Mouse (Mus musculus): ENCODE results near the gene Acot2.
"Not testable (repeated sequence)": the region's sequence is repeated elsewhere in the genome, so short reads cannot be mapped to it uniquely, and the experiment has no call there.

Gene Acot2

GRCm38 (mm10) chr12:83998341-83999107 is 10.9 kb downstream of the Acot2 start:
- DNase-seq, result peak in 1 of 2 experiments; percentile 34

- DNase-seq, result peak; percentile 80 to 88
Observed at GRCm38 (mm10) chr12:83999237-83999636, 11.6 kb downstream of the Acot2 start.

- DNase-seq, result no peak
Observed at GRCm38 (mm10) chr12:84000418-84000817, 12.8 kb downstream of the Acot2 start.

- no peak for DNase-seq
Observed at GRCm38 (mm10) chr12:84003866-84004265, 16.2 kb downstream of the Acot2 start.

- DNase-seq, result peak; percentile 63 to 68
Observed at GRCm38 (mm10) chr12:84008251-84008650, 20.6 kb downstream of the Acot2 start.

- no peak for DNase-seq
Observed at GRCm38 (mm10) chr12:84008729-84009128, 21.1 kb downstream of the Acot2 start.

- DNase-seq, result peak; percentile 86 to 90
Observed at GRCm38 (mm10) chr12:84009171-84009965, 21.7 kb downstream of the Acot2 start, which contains the start of gene Acot1. TSS of gene Acot1 (plus strand) at chr12:84009490.

- no peak for DNase-seq
Observed at GRCm38 (mm10) chr12:84010201-84010600, 22.5 kb downstream of the Acot2 start.

- peak; percentile 83 to 88 for DNase-seq
Observed at GRCm38 (mm10) chr12:84011251-84012040, 23.8 kb downstream of the Acot2 start.

- DNase-seq, result no peak
Observed at GRCm38 (mm10) chr12:84013130-84013529, 25.5 kb downstream of the Acot2 start.

GRCm38 (mm10) chr12:84013701-84014100 is 26.0 kb downstream of the Acot2 start:
- DNase-seq, result no peak

- peak; percentile 87 to 92 for DNase-seq
Observed at GRCm38 (mm10) chr12:84020528-84020927, 32.9 kb downstream of the Acot2 start.

GRCm38 (mm10) chr12:84022266-84022665 is 34.6 kb downstream of the Acot2 start:
- DNase-seq, result not testable (repeated sequence)

- DNase-seq, result no peak
Observed at GRCm38 (mm10) chr12:84023052-84023745, 35.5 kb downstream of the Acot2 start.

GRCm38 (mm10) chr12:84025888-84026287 is 38.2 kb downstream of the Acot2 start:
- DNase-seq, result no peak

GRCm38 (mm10) chr12:84028328-84028727 is 40.7 kb downstream of the Acot2 start:
- DNase-seq, result not testable (repeated sequence)

- DNase-seq, result not testable (repeated sequence)
Observed at GRCm38 (mm10) chr12:84029043-84029442, 41.4 kb downstream of the Acot2 start.

GRCm38 (mm10) chr12:84030659-84031332 is 43.1 kb downstream of the Acot2 start:
- DNase-seq, result peak; percentile 73 to 83

- DNase-seq, result no peak
Observed at GRCm38 (mm10) chr12:84032854-84033253, 45.2 kb downstream of the Acot2 start.

GRCm38 (mm10) chr12:84033302-84033701 is 45.6 kb downstream of the Acot2 start:
- not testable (repeated sequence) for DNase-seq

GRCm38 (mm10) chr12:84034108-84034507 is 46.4 kb downstream of the Acot2 start:
- DNase-seq, result no peak

- peak; percentile 37 to 42 for DNase-seq
Observed at GRCm38 (mm10) chr12:84038241-84038640, 50.6 kb downstream of the Acot2 start, which contains the start of gene Acot4. TSS of gene Acot4 (plus strand) at chr12:84038379.
